Mouse (Mus musculus): ENCODE data around the gene Acot3.
"Not testable (repeated sequence)": the region's sequence is repeated elsewhere in the genome, so short reads cannot be mapped to it uniquely, and the experiment has no call there.

The Acot3 gene

GRCm38 (mm10) chr12:84051937-84052474 is at the start of gene Acot3:
Acot3 (plus strand) TSS chr12:84052144.
- no peak for DNase-seq

- no peak for DNase-seq
Measured at GRCm38 (mm10) chr12:84003866-84004265, 48.1 kb upstream of the Acot3 start.

GRCm38 (mm10) chr12:84008251-84008650 is 43.7 kb upstream of the Acot3 start:
- no peak for DNase-seq

GRCm38 (mm10) chr12:84008729-84009128 is 43.2 kb upstream of the Acot3 start:
- DNase-seq = no peak

- peak; percentile 54 for DNase-seq
Measured at GRCm38 (mm10) chr12:84009171-84009965, 42.6 kb upstream of the Acot3 start, which contains the start of gene Acot1. Acot1 (plus strand) TSS chr12:84009490.

- DNase-seq = no peak
Measured at GRCm38 (mm10) chr12:84010201-84010600, 41.7 kb upstream of the Acot3 start.

GRCm38 (mm10) chr12:84011251-84012040 is 40.5 kb upstream of the Acot3 start:
- DNase-seq = peak; percentile 68

- DNase-seq = no peak
Measured at GRCm38 (mm10) chr12:84013130-84013529, 38.8 kb upstream of the Acot3 start.

- DNase-seq = no peak
Measured at GRCm38 (mm10) chr12:84013701-84014100, 38.2 kb upstream of the Acot3 start.

GRCm38 (mm10) chr12:84020528-84020927 is 31.4 kb upstream of the Acot3 start:
- peak; percentile 11 for DNase-seq

- not testable (repeated sequence) for DNase-seq
Measured at GRCm38 (mm10) chr12:84022266-84022665, 29.7 kb upstream of the Acot3 start.

GRCm38 (mm10) chr12:84023052-84023745 is 28.7 kb upstream of the Acot3 start:
- DNase-seq = no peak

GRCm38 (mm10) chr12:84025888-84026287 is 26.1 kb upstream of the Acot3 start:
- no peak for DNase-seq

GRCm38 (mm10) chr12:84028328-84028727 is 23.6 kb upstream of the Acot3 start:
- not testable (repeated sequence) for DNase-seq

GRCm38 (mm10) chr12:84029043-84029442 is 22.9 kb upstream of the Acot3 start:
- not testable (repeated sequence) for DNase-seq

- peak; percentile 68 for DNase-seq
Measured at GRCm38 (mm10) chr12:84030659-84031332, 21.1 kb upstream of the Acot3 start.

- no peak for DNase-seq
Measured at GRCm38 (mm10) chr12:84032854-84033253, 19.1 kb upstream of the Acot3 start.

GRCm38 (mm10) chr12:84033302-84033701 is 18.6 kb upstream of the Acot3 start:
- not testable (repeated sequence) for DNase-seq

- DNase-seq = no peak
Measured at GRCm38 (mm10) chr12:84034108-84034507, 17.8 kb upstream of the Acot3 start.

- DNase-seq = not testable (repeated sequence)
Measured at GRCm38 (mm10) chr12:84038241-84038640, 13.7 kb upstream of the Acot3 start, which contains the start of gene Acot4. Acot4 (plus strand) TSS chr12:84038379.

GRCm38 (mm10) chr12:84038691-84039111 is 13.2 kb upstream of the Acot3 start, which contains the start of gene Gm49366:
Gm49366 (plus strand) TSS chr12:84038935.
- DNase-seq = peak; percentile 15

- DNase-seq = no peak
Measured at GRCm38 (mm10) chr12:84042248-84042647, 9.7 kb upstream of the Acot3 start.

Measured in right cerebral cortex, postnatal 14 days (tissue).